Mouse (Mus musculus) heart, embryonic 14.5 days (tissue): ENCODE results near the gene Cnn2. TPM values are rescaled to one million over a fixed set of nuclear protein-coding genes. Genes with fewer than 3 reads are reported as not detected.
"Not testable (repeated sequence)": the region's sequence is repeated elsewhere in the genome, so short reads cannot be mapped to it uniquely, and the experiment has no call there.

ENCODE experiments used
- ATAC-seq: fragments of 200-750 bp; cut with Nextera tagmentation; 2 replicates; pipeline ENCODE4 v1.8.0; 2017; ENCODE audit warnings: low read depth, moderate TSS enrichment; ENCODE audit not compliant: insufficient number of reproducible peaks, insufficient read depth, low FRiP score
- H3K27ac ChIP-seq, 2 experiments: fragments of 200-500 bp in 1 of 2; fragments of 300-500 bp in 1 of 2; sonication (generic) in 1 of 2; replicated peaks in 1 of 2; 2 replicates each; pipeline ENCODE4 v1.5.1; 2012 to 2014; ENCODE audit warnings: low read depth in 2 of 2, low read length in 2 of 2, control low read depth in 1 of 2, mild to moderate bottlenecking in 1 of 2, mixed read lengths in 1 of 2; ENCODE audit not compliant: control insufficient read depth in 1 of 2, insufficient read depth in 1 of 2
- H3K27me3 ChIP-seq: fragments of 300-500 bp; sonication (generic); 2 replicates; pipeline ENCODE4 v1.6.1; 2014; ENCODE audit warnings: mild to moderate bottlenecking, low read length, control low read depth; ENCODE audit not compliant: control insufficient read depth, insufficient read depth
- H3K36me3 ChIP-seq: fragments of 300-500 bp; sonication (generic); 2 replicates; pipeline ENCODE4 v1.6.1; 2014; ENCODE audit warnings: mild to moderate bottlenecking, control low read depth, low read length, mixed read lengths; ENCODE audit not compliant: control insufficient read depth, insufficient read depth
- H3K4me1 ChIP-seq, 2 experiments: fragments of 200-500 bp in 1 of 2; fragments of 300-500 bp in 1 of 2; sonication (generic) in 1 of 2; 2 replicates each; pipeline ENCODE4 v1.6.1; 2012 to 2014; ENCODE audit warnings: low read length in 2 of 2, control low read depth in 1 of 2, mixed read lengths in 1 of 2; ENCODE audit not compliant: control insufficient read depth in 2 of 2, insufficient read depth in 2 of 2
- H3K4me2 ChIP-seq: fragments of 300-500 bp; sonication (generic); 2 replicates; pipeline ENCODE4 v1.6.1; 2014; ENCODE audit warnings: mild to moderate bottlenecking, low read length
- H3K4me3 ChIP-seq, 2 experiments: fragments of 200-500 bp in 1 of 2; fragments of 300-500 bp in 1 of 2; sonication (generic) in 1 of 2; 2 replicates each; pipeline ENCODE4 v1.5.1; 2012 to 2014; ENCODE audit warnings: low read length in 2 of 2, mild to moderate bottlenecking in 2 of 2, control low read depth in 1 of 2, low read depth in 1 of 2, moderate library complexity in 1 of 2; ENCODE audit not compliant: control insufficient read depth in 1 of 2, insufficient read depth in 1 of 2
- H3K9ac ChIP-seq: fragments of 300-500 bp; sonication (generic); 2 replicates; pipeline ENCODE4 v1.6.1; 2014; ENCODE audit warnings: mild to moderate bottlenecking, low read length
- H3K9me3 ChIP-seq: fragments of 300-500 bp; sonication (generic); 2 replicates; pipeline ENCODE4 v1.6.1; 2016; ENCODE audit warnings: low read length, control low read depth; ENCODE audit not compliant: control insufficient read depth
- WGBS: fragments of 180-500 bp; shearing (Covaris S2); extraction: QIAGEN DNeasy Blood & Tissue Kit; methylation state at CpG from one replicate; pipeline ENCODE4 v1.1.7; 2014; 5-methylcytosine and 5-hydroxymethylcytosine counted together
- polyA plus RNA-seq: library from polyadenylated mRNA; unstranded; fragments of >200 nt; fragmentation: Nextera tagmentation; extraction: Ambion mirVana; gene quantifications from 2 replicates; pipeline ENCODE4 v1.2.1, GENCODE M21; 2014

The Cnn2 gene
- polyA plus RNA-seq, 1 experiment from 2014 or later, result 265 TPM

DNA sequence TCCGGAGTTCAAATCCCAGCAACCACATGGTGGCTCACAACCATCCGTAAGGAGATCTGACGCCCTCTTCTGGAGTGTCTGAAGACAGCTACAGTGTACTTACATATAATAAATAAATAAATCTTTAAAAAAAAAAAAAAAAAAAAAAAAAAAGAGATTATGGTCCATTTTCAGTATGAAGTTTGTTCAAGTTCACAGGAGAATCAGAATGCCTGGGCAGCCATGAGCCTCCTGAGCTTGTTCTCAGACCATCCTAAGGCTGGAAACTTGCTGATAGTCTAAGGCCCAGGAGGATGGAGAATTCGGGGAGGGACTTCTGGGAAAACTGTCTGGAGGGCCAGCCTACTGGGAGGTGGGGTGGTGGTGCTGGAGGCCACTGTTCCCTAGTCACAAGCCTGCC, 57.0 kb downstream of the Cnn2 start:
- not testable (repeated sequence) for H3K27ac ChIP-seq, H3K4me2 ChIP-seq, H3K27me3 ChIP-seq, ATAC-seq, H3K9me3 ChIP-seq, H3K9ac ChIP-seq, H3K4me3 ChIP-seq, H3K36me3 ChIP-seq
- H3K4me1 ChIP-seq, result peaks cover 11 to 23% of the 10 kb centered on the region in 2 experiments; a peak in 3 of 4 replicates
- WGBS, result 85% methylated on average over 2 of the region's 4 CpGs

Other genes starting within 250 kb of the Cnn2 start
- gene Polrmt, start 242.0 kb upstream of the Cnn2 start, polyA plus RNA-seq, result 20.2 and 27.4 TPM in 2 replicates
- 0.12 and 0.38 TPM in 2 replicates for gene Fgf22, start 233.5 kb upstream of the Cnn2 start, polyA plus RNA-seq
- 54.4 and 62.5 TPM in 2 replicates for gene Rnf126, start 221.6 kb upstream of the Cnn2 start, polyA plus RNA-seq
- gene Fstl3, start 211.3 kb upstream of the Cnn2 start, polyA plus RNA-seq, result 19.9 and 21.1 TPM in 2 replicates
- 0.08 TPM in 1 of 2 replicates, not detected in the other for gene Prss57, start 197.6 kb upstream of the Cnn2 start, polyA plus RNA-seq
- 58.3 and 68.1 TPM in 2 replicates for gene Palm, start 195.0 kb upstream of the Cnn2 start, polyA plus RNA-seq
- 0.61 and 1.5 TPM in 2 replicates for gene Misp, start 167.6 kb upstream of the Cnn2 start, polyA plus RNA-seq
- gene Ptbp1, start 134.2 kb upstream of the Cnn2 start, polyA plus RNA-seq, result 62.7 and 78.9 TPM in 2 replicates
- gene Prtn3, start 114.1 kb upstream of the Cnn2 start, polyA plus RNA-seq, result 1.4 and 2.0 TPM in 2 replicates
- 6.9 and 9.4 TPM in 2 replicates for gene Plppr3, start 114.0 kb upstream of the Cnn2 start, polyA plus RNA-seq
- gene Elane, start 102.3 kb upstream of the Cnn2 start, polyA plus RNA-seq, result 0.42 TPM in 1 of 2 replicates, not detected in the other
- not detected in 2 replicates for gene Cfd, start 97.7 kb upstream of the Cnn2 start, polyA plus RNA-seq
- gene Med16, start 79.7 kb upstream of the Cnn2 start, polyA plus RNA-seq, result 34.7 TPM in 2 replicates
- 4.6 TPM in 1 of 2 replicates, not detected in the other for gene Gm26602, start 77.7 kb upstream of the Cnn2 start, polyA plus RNA-seq
- gene Kiss1r, start 71.6 kb upstream of the Cnn2 start, polyA plus RNA-seq, result 0.19 and 0.70 TPM in 2 replicates
- 96.7 and 98.5 TPM in 2 replicates for gene R3hdm4, start 67.4 kb upstream of the Cnn2 start, polyA plus RNA-seq
- gene Arid3a, start 61.5 kb upstream of the Cnn2 start, polyA plus RNA-seq, result 1.9 and 2.8 TPM in 2 replicates
- gene Wdr18, start 28.4 kb upstream of the Cnn2 start, polyA plus RNA-seq, result 73.2 and 84.4 TPM in 2 replicates
- gene Grin3b, start 17.9 kb upstream of the Cnn2 start, polyA plus RNA-seq, result 0.09 and 0.18 TPM in 2 replicates
- 16.2 and 20.3 TPM in 2 replicates for gene Tmem259, start 4.3 kb upstream of the Cnn2 start, polyA plus RNA-seq
- 1.6 and 1.7 TPM in 2 replicates for gene Abca7, start 7.9 kb downstream of the Cnn2 start, polyA plus RNA-seq
- 3.0 and 3.4 TPM in 2 replicates for gene Arhgap45, start 28.1 kb downstream of the Cnn2 start, polyA plus RNA-seq
- gene Polr2e, start 51.2 kb downstream of the Cnn2 start, polyA plus RNA-seq, result 146 and 162 TPM in 2 replicates
- 715 and 757 TPM in 2 replicates for gene Gpx4, start 58.6 kb downstream of the Cnn2 start, polyA plus RNA-seq
- gene Sbno2, start 117.0 kb downstream of the Cnn2 start, polyA plus RNA-seq, result 9.5 and 9.6 TPM in 2 replicates
- gene Stk11, start 127.2 kb downstream of the Cnn2 start, polyA plus RNA-seq, result 14.6 and 17.7 TPM in 2 replicates
- 988 and 1,015 TPM in 2 replicates for gene Atp5d, start 150.0 kb downstream of the Cnn2 start, polyA plus RNA-seq
- gene Cbarp, start 152.3 kb downstream of the Cnn2 start, polyA plus RNA-seq, result 1.6 and 2.6 TPM in 2 replicates
- 21.2 and 25.8 TPM in 2 replicates for gene Midn, start 159.7 kb downstream of the Cnn2 start, polyA plus RNA-seq
- gene Cirbp, start 177.4 kb downstream of the Cnn2 start, polyA plus RNA-seq, result 79.4 and 80.7 TPM in 2 replicates
- gene 1600002K03Rik, start 184.4 kb downstream of the Cnn2 start, polyA plus RNA-seq, result 7.7 and 11.1 TPM in 2 replicates
- 8.4 and 10.1 TPM in 2 replicates for gene Efna2, start 190.9 kb downstream of the Cnn2 start, polyA plus RNA-seq
- gene Mum1, start 237.8 kb downstream of the Cnn2 start, polyA plus RNA-seq, result 28.5 and 29.3 TPM in 2 replicates